Mouse (Mus musculus): ENCODE data around the gene Styxl1. TPM values are rescaled to one million over a fixed set of nuclear protein-coding genes. Genes with fewer than 3 reads are reported as not detected.

Gene Styxl1
- polyA plus RNA-seq, 1 experiment from 2014 or later, result not detected

- no peaks in the 10 kb centered on the region for H3K9me3 ChIP-seq (replicated peaks)
- H3K27me3 ChIP-seq (replicated peaks), result no peaks in the 10 kb centered on the region
- 90% methylated on average over 42 of the region's 42 CpGs for WGBS (ENCODE audit: insufficient replicate concordance)
- H3K27ac ChIP-seq, result no peak overlapping the region
- H3K4me2 ChIP-seq, result no peak overlapping the region
- no peak overlapping the region for H3K9ac ChIP-seq
- ATAC-seq, result no peak
- no peak overlapping the region for H3K4me3 ChIP-seq
- H3K4me1 ChIP-seq, result peaks cover 6% of the 10 kb centered on the region; the same call in 1 of the 2 replicates
- H3K36me3 ChIP-seq, result peaks cover 76% of the 10 kb centered on the region
These were observed 44.0 kb downstream of the Styxl1 start for GRCm38 (mm10) chr5:135734057-135734680.

DNA sequence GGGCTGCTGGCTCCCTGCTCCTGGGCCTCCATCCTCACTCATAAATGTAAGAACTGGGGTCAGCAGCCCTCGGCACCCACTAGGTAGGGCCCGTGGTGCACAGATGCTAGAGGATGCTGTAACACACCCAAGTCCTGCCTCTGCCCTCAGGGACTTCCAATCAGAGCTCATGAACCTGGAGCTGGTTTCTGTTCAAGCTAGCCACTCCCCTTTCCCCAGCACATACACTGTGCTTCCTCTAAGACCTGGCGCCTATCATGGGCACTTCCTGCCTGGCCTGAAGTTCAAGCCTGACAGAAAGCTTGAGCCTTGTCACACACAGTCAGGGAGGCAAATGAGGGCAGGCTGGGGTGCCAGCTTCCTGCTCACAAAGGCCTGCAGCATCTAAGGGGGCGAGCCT lies 45.1 kb downstream of the Styxl1 start:
- peaks cover 86% of the 10 kb centered on the region for H3K36me3 ChIP-seq
- 69% methylated on average over 4 of the region's 4 CpGs for WGBS (ENCODE audit: insufficient replicate concordance)
- no peak overlapping the region for H3K4me2 ChIP-seq
- no peaks in the 10 kb centered on the region for H3K27me3 ChIP-seq (replicated peaks)
- ATAC-seq, result no peak
- H3K4me1 ChIP-seq, result peaks cover 2% of the 10 kb centered on the region; the same call in 1 of the 2 replicates
- no peak overlapping the region for H3K27ac ChIP-seq
- no peaks in the 10 kb centered on the region for H3K9me3 ChIP-seq (replicated peaks)
- H3K4me3 ChIP-seq, result no peak overlapping the region
- H3K9ac ChIP-seq, result no peak overlapping the region

DNA sequence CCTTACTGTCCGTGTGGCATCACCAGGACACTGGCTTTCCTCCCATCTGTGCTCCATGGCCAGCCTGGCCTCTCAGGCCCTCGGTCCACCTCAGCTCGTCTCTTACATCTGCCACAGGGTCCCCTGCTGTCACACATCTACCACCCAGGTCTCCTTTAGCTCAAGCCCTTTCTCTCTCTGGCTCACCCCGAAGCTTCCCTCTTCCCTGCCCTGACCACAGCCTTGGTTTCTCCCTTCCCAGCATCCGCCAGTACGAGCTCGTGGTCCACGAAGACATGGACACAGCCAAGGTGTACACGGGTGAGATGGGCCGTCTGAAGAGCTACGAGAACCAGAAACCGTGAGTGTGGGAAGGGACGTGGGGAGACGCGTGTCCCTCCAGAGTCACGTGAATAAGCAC lies 46.9 kb downstream of the Styxl1 start:
- Histone ChIP-seq H3K4me1 (0 out of 2 replicates have a peak, but pooled peaks cover 3% of the 10 kb centered on the region), H3K9me3 (replicated peaks) (no peaks in the 10 kb centered on the region), H3K4me2 (no peak overlapping the region), H3K27me3 (replicated peaks) (no peaks in the 10 kb centered on the region), H3K9ac (no peak overlapping the region), H3K4me3 (no peak overlapping the region), H3K27ac (no peak overlapping the region), H3K36me3 (peaks cover 82% of the 10 kb centered on the region)
- WGBS (ENCODE audit: insufficient replicate concordance), result 83% methylated on average over 16 of the region's 16 CpGs
- ATAC-seq, result no peak

DNA sequence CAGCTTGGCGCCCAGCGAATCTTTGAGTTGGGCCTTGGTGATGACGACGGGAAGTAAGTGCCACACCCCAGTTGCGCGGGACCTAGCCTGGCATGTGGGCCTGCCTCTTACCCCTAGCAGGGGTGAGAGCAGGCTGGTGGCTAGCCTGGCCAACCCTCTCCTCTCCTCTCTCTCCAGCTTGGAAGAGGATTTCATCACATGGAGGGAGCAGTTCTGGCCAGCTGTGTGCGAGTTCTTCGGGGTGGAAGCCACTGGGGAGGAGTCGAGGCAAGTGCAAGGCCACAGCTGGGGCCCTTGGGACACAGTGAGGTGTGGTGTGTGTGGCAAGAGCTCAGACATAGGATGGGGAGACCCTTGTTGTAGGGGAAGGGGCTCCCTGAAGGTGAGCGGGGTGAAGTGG lies 47.3 kb downstream of the Styxl1 start:
- Histone ChIP-seq H3K4me3 (no peak overlapping the region), H3K36me3 (peaks cover 78% of the 10 kb centered on the region), H3K27ac (no peak overlapping the region), H3K9me3 (replicated peaks) (no peaks in the 10 kb centered on the region), H3K4me2 (no peak overlapping the region), H3K27me3 (replicated peaks) (no peaks in the 10 kb centered on the region), H3K9ac (no peak overlapping the region), H3K4me1 (0 out of 2 replicates have a peak, but pooled peaks cover 7% of the 10 kb centered on the region)
- 86% methylated on average over 10 of the region's 10 CpGs for WGBS (ENCODE audit: insufficient replicate concordance)
- no peak for ATAC-seq

DNA sequence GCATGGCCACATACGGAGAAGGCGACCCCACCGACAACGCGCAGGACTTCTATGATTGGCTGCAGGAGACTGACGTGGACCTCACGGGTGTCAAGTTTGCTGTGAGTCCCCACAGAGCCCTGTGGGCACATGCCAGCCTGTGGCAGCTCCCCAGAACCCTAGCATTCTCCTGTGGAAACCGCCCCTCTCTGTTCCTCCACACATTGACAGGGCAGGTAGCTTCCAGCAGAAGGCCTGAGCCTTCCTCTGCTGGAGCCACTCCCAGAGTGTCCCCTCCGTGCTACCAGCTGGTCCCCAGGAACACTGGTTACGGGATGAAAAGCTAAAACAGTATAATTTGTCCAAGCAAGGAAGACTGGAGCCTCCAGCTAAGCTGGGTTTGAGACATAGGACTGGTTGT lies 47.9 kb downstream of the Styxl1 start:
- ATAC-seq, result no peak
- Histone ChIP-seq H3K9me3 (replicated peaks) (no peaks in the 10 kb centered on the region), H3K27ac (no peak overlapping the region), H3K4me2 (no peak overlapping the region), H3K27me3 (replicated peaks) (no peaks in the 10 kb centered on the region), H3K4me1 (0 out of 2 replicates have a peak, but pooled peaks cover 8% of the 10 kb centered on the region), H3K9ac (no peak overlapping the region), H3K36me3 (peaks cover 72% of the 10 kb centered on the region), H3K4me3 (no peak overlapping the region)
- WGBS (ENCODE audit: insufficient replicate concordance), result 82% methylated on average over 10 of the region's 10 CpGs

DNA sequence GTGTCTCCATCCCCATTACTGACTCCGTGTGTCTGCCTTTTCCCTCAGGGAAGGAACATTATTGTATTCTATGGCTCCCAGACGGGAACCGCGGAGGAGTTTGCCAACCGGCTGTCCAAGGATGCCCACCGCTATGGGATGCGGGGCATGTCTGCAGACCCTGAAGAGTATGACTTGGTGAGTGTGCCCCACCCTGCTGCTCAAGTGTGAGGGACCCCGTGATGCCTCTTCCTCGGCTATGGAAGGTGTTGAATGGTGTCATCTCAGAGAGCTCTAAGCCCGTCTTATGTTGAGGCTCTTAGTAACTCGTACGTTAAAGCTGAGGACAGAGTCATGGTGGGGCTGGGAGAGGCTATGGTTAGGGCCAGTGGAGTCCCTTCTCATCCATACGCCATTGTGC lies 48.8 kb downstream of the Styxl1 start:
- H3K4me2 ChIP-seq, result no peak overlapping the region
- no peaks in the 10 kb centered on the region for H3K27me3 ChIP-seq (replicated peaks)
- no peak overlapping the region for H3K27ac ChIP-seq
- H3K9me3 ChIP-seq (replicated peaks), result no peaks in the 10 kb centered on the region
- peaks cover 63% of the 10 kb centered on the region for H3K36me3 ChIP-seq
- no peak for ATAC-seq
- WGBS (ENCODE audit: insufficient replicate concordance), result 84% methylated on average over 13 of the region's 13 CpGs
- H3K4me3 ChIP-seq, result no peak overlapping the region
- peaks cover 12% of the 10 kb centered on the region; the same call in 1 of the 2 replicates for H3K4me1 ChIP-seq
- H3K9ac ChIP-seq, result no peak overlapping the region

GRCm38 (mm10) chr5:135728361-135728760 lies 49.8 kb downstream of the Styxl1 start:
- Histone ChIP-seq H3K9ac (no peak overlapping the region), H3K27ac (no peak overlapping the region), H3K4me1 (peaks cover 19% of the 10 kb centered on the region; the same call in 1 of the 2 replicates), H3K27me3 (replicated peaks) (no peaks in the 10 kb centered on the region), H3K9me3 (replicated peaks) (no peaks in the 10 kb centered on the region), H3K36me3 (peaks cover 53% of the 10 kb centered on the region), H3K4me3 (no peak overlapping the region), H3K4me2 (no peak overlapping the region)
- WGBS (ENCODE audit: insufficient replicate concordance), result 85% methylated on average over 13 of the region's 13 CpGs
- no peak for ATAC-seq

GRCm38 (mm10) chr5:135727871-135728270 lies 50.3 kb downstream of the Styxl1 start:
- no peak overlapping the region for H3K9ac ChIP-seq
- peaks cover 19% of the 10 kb centered on the region; the same call in 1 of the 2 replicates for H3K4me1 ChIP-seq
- H3K9me3 ChIP-seq (replicated peaks), result no peaks in the 10 kb centered on the region
- no peak overlapping the region for H3K4me2 ChIP-seq
- H3K27ac ChIP-seq, result no peak overlapping the region
- 81% methylated on average over 8 of the region's 9 CpGs for WGBS (ENCODE audit: insufficient replicate concordance)
- no peak overlapping the region for H3K4me3 ChIP-seq
- no peak for ATAC-seq
- H3K36me3 ChIP-seq, result peaks cover 48% of the 10 kb centered on the region
- no peaks in the 10 kb centered on the region for H3K27me3 ChIP-seq (replicated peaks)

DNA sequence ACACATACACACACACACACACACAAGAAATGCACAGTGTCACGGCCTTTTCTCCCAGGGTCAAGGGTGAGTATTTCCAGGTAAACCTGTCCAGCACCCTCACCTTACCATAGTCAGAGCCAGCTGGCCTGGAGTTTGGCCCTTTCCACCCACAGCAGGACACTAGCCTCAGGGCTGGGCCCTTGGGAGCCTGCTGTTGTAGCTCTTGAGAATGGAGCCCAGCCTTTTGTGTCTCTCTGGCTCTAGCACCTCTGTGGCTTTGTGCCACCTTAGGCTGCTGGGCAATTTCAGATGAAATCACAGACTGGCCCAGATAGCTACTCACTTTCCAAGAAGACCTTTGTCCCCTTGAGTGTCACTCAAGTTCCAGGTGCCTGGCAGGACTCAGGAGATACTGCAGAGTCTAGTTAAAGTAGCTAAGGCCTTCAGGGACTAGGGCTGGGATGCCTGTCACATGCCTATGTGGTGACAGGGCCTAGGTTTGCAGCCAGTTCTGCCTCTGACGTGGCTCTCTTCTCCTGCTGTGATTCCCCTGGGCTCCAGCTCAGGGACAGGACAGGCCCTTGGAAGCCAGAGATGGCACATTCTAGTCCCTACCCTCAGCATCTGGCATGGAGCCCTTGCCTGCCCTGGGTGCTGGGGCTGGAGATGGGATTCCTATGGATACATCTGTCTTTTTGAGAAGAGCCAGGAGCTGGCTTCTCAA lies 51.4 kb downstream of the Styxl1 start:
- no peak overlapping the region for H3K27ac ChIP-seq
- no peaks in the 10 kb centered on the region for H3K27me3 ChIP-seq (replicated peaks)
- peaks cover 25% of the 10 kb centered on the region; the same call in 1 of the 2 replicates for H3K4me1 ChIP-seq
- H3K36me3 ChIP-seq, result peaks cover 39% of the 10 kb centered on the region
- H3K9me3 ChIP-seq (replicated peaks), result no peaks in the 10 kb centered on the region
- no peak for ATAC-seq
- 75% methylated on average over 2 of the region's 2 CpGs for WGBS (ENCODE audit: insufficient replicate concordance)
- H3K9ac ChIP-seq, result no peak overlapping the region
- H3K4me3 ChIP-seq, result no peak overlapping the region
- H3K4me2 ChIP-seq, result no peak overlapping the region

DNA sequence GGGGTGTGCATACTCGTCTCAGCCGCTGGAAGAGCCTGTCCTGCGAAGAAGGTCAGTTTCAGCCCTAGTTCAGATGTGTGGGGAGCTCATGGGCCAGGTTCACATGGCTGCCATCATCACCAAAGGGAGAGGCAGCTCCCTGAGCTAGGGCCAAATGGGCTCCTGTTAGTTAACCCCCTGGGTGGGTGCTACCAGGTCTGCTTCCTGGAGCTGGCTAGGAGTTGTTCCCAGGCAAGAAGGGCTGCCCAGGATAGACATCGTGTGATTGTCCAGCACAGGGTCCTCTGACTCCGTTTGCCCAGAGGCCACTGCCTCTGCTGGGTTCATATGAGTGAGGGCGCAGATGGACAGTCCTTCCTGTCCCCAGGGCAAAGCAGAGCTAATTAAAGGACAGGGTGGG lies 52.2 kb downstream of the Styxl1 start:
- 66% methylated on average over 6 of the region's 6 CpGs for WGBS (ENCODE audit: insufficient replicate concordance)
- Histone ChIP-seq H3K9me3 (replicated peaks) (no peaks in the 10 kb centered on the region), H3K4me1 (peaks cover 25% of the 10 kb centered on the region; the same call in 1 of the 2 replicates), H3K9ac (no peak overlapping the region), H3K36me3 (peaks cover 34% of the 10 kb centered on the region), H3K27me3 (replicated peaks) (no peaks in the 10 kb centered on the region), H3K4me3 (no peak overlapping the region), H3K4me2 (no peak overlapping the region), H3K27ac (peak overlapping the region; percentile 18; the same call in 1 of the 2 replicates)
- ATAC-seq, result no peak

DNA sequence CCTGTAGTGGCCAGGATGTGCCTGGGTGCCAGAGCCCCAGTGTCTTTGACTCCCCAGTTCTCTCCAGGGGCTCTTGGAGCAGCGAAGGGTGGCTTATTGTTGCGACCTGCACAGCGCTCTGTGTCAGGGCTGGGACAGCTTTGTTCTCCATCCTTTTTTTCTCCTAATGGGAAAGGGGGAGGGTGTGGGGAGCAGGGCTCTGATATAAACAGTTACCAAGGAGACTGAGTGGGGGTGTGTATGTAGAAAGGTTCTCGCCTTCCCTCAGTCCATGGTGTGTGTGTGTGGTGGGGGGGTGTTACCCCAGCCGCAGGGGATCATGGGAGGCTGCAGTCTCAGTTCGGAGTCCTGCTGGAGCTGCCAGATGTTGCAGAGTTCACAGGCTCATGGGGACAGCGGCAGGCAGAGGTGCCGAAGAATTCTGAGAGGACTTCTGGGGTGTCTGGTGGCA lies 52.8 kb downstream of the Styxl1 start:
- Histone ChIP-seq H3K9me3 (replicated peaks) (no peaks in the 10 kb centered on the region), H3K27me3 (replicated peaks) (no peaks in the 10 kb centered on the region), H3K4me2 (no peak overlapping the region), H3K4me1 (peaks cover 25% of the 10 kb centered on the region; the same call in 1 of the 2 replicates), H3K4me3 (no peak overlapping the region), H3K27ac (peak overlapping the region; percentile 31; the same call in 1 of the 2 replicates), H3K36me3 (peaks cover 31% of the 10 kb centered on the region), H3K9ac (no peak overlapping the region)
- 62% methylated on average over 8 of the region's 8 CpGs for WGBS (ENCODE audit: insufficient replicate concordance)
- ATAC-seq, result no peak
